Mouse (Mus musculus): ENCODE results near the gene Rin3. TPM values are rescaled to one million over a fixed set of nuclear protein-coding genes. Genes with fewer than 3 reads are reported as not detected.
A peak's percentile ranks its signal among the peaks of the same experiment; 100 is the strongest.

Gene Rin3
- polyA plus RNA-seq, 1 experiment from 2014 or later = 9.3 TPM

DNA sequence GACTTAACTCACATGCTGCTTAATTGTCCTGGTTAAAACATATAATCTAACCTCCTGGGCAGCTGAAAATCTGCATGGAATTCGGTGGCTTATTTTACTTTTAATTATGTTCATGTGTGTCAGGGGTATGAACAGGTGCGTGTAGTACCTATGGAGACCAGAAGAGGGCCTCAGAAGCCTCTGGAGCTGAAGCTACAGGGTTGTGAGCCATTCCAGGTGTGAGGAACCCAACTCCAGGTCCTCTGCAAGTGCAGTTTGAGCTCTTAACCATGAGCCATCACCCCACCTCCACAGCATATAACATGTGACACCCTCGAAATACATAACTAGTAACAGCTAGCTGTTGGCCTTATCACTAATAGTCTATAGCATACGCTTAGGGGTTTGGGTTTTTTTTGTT lies 109.1 kb downstream of the Rin3 start:
- 62% methylated on average over 4 of the region's 4 CpGs for WGBS
- no peak overlapping the region for H3K27ac ChIP-seq
- ATAC-seq (ENCODE audit: insufficient number of reproducible peaks, low FRiP score, low TSS enrichment, low read depth) = no peak
- H3K36me3 ChIP-seq = peaks cover 38% of the 10 kb centered on the region
- no peak overlapping the region for H3K9ac ChIP-seq
- H3K27me3 ChIP-seq = no peaks in the 10 kb centered on the region
- H3K4me3 ChIP-seq = no peak overlapping the region
- H3K9me3 ChIP-seq = no peaks in the 10 kb centered on the region
- H3K4me2 ChIP-seq = no peak overlapping the region
- no peaks in the 10 kb centered on the region for H3K4me1 ChIP-seq

DNA sequence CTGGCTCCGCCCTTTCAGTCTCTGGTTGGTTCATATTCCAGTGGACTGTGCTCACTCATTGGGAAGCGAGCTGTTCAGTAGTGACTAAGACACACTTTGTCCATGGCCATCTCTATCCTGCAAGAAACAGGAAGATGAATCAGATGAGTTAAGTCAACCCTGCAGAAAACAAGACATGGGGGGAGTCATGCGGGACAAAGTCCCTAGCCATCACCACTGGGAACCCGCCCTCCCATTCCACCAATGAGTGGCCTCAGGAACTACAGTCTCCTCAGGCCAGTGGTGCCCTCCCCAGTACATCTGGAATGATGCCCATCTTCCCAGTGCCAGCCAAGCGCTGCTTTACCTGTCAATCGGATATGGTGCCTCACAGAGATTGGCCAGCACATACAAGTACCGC lies 111.6 kb downstream of the Rin3 start:
- no peak for ATAC-seq (ENCODE audit: insufficient number of reproducible peaks, low FRiP score, low TSS enrichment, low read depth)
- H3K4me3 ChIP-seq = no peak overlapping the region
- H3K4me2 ChIP-seq = no peak overlapping the region
- peaks cover 48% of the 10 kb centered on the region for H3K36me3 ChIP-seq
- no peak overlapping the region for H3K9ac ChIP-seq
- H3K27me3 ChIP-seq = no peaks in the 10 kb centered on the region
- no peaks in the 10 kb centered on the region for H3K9me3 ChIP-seq
- WGBS = 93% methylated on average over 7 of the region's 7 CpGs
- no peak overlapping the region for H3K27ac ChIP-seq
- no peaks in the 10 kb centered on the region for H3K4me1 ChIP-seq

DNA sequence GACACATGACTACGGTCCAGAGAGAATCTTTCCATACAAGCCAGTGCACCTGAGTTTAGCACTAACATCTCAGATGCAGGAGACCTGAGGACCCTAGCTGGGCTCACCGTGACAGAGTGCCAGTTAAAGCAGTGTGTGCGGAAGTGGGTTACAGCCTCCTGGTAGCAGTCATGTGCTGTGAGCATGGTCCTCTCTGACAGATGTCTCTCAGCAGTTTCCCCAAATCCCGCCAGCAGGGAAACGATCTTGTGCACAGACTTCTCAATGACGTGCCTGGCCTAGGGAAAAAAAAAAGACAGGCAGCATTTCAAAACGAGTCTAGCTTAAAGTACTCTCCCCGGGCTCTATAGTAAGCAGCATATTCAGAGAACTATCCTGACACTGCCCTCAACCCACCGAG lies 112.7 kb downstream of the Rin3 start:
- Histone ChIP-seq H3K36me3 (peaks cover 47% of the 10 kb centered on the region), H3K27ac (no peak overlapping the region), H3K27me3 (no peaks in the 10 kb centered on the region), H3K4me1 (no peaks in the 10 kb centered on the region), H3K4me3 (no peak overlapping the region), H3K9me3 (no peaks in the 10 kb centered on the region), H3K9ac (no peak overlapping the region), H3K4me2 (no peak overlapping the region)
- WGBS = 68% methylated on average over 9 of the region's 9 CpGs
- no peak for ATAC-seq (ENCODE audit: insufficient number of reproducible peaks, low FRiP score, low TSS enrichment, low read depth)

DNA sequence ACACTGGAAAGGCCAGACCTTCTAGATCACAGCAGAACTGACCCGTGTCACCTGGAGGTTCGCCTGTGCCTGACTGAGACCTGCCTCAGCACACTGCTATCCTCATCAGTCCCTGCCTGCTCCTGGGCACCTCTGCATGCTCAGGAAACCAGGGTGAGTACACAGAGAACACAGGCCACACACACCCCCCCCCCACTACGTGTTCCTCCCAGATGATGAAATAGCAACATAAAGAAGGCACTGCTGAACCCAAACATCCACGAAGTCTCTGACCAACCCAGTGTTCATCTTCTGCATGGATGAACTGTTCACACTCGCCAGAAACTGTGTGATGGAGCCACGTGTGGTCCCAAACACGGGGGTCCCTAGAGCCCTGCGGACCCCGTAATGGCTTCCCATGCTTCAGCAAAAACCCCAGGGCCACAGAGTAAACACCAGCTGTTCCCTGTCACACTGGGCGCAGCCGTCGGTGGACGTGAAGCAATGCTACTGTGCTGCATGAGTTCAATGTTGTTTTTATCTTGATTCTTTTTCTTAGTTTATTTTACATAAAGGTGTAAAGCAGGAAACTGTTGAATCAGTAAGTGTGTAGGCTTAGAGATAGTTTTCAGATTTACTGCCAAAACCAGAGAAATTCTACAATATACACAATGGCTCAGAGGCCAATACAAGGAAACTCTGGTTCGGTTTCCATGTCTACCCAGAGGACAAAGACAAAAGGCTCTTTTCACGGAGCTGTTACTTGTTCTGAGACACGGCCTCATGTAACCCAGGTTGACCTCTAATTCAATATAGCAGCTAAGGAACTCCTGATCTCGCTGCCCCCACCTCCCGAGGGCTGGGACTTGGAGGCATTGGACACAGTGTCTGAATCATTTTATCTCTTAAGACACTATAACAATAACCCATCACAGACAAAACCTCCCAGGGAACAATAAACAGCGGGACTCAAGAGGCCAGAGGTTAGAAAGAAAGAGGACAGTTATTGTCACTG lies 113.4 kb downstream of the Rin3 start:
- no peaks in the 10 kb centered on the region for H3K9me3 ChIP-seq
- no peak overlapping the region for H3K4me2 ChIP-seq
- H3K27ac ChIP-seq = no peak overlapping the region
- no peak overlapping the region for H3K4me3 ChIP-seq
- no peak overlapping the region for H3K9ac ChIP-seq
- ATAC-seq (ENCODE audit: insufficient number of reproducible peaks, low FRiP score, low TSS enrichment, low read depth) = no peak
- peaks cover 51% of the 10 kb centered on the region for H3K36me3 ChIP-seq
- WGBS = 80% methylated on average over 19 of the region's 19 CpGs
- H3K4me1 ChIP-seq = no peaks in the 10 kb centered on the region
- H3K27me3 ChIP-seq = no peaks in the 10 kb centered on the region

DNA sequence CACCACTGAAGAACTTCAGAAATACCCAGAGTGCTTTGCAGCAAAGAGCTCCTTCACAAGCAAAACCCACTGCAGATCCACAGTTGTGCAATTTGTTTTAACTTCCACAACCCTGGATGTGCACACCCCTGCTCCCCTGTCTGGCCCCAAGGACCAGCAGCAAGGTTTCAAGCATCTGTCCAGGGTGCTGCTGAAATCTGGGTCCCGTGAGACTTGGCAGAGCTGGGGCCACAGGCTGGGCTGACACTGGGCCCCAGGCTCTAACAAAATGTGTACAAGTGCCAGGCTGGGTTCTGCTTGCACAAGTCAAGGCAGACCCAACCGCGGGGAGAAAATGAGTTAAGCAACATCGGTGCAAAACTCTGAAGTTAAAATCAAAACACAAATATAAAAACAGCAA lies 115.7 kb downstream of the Rin3 start:
- Histone ChIP-seq H3K4me2 (no peak overlapping the region), H3K4me3 (no peak overlapping the region), H3K9ac (no peak overlapping the region), H3K36me3 (peaks cover 56% of the 10 kb centered on the region), H3K27me3 (no peaks in the 10 kb centered on the region), H3K27ac (no peak overlapping the region), H3K4me1 (no peaks in the 10 kb centered on the region), H3K9me3 (no peaks in the 10 kb centered on the region)
- 81% methylated on average over 4 of the region's 4 CpGs for WGBS
- ATAC-seq (ENCODE audit: insufficient number of reproducible peaks, low FRiP score, low TSS enrichment, low read depth) = no peak

DNA sequence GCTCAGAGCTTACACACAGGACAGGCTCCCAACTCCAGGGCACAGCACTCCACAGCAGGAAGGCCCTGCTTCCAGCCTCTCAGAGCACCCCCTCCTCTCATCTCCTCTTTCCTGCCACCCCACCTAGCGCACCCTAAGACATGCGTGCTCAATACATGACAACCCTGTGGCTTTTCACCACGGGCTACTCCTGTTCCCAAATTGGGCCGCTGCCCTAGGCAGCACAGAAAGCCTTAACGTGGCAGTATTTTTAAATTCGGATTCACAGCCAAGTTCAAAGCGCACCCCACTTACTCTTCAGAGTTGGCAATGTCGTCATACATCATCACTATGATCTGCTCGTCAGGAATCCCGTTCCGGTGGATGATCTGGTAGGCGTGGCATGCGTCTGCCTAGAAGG lies 130.3 kb downstream of the Rin3 start:
- 80% methylated on average over 13 of the region's 13 CpGs for WGBS
- no peak overlapping the region for H3K9ac ChIP-seq
- H3K4me3 ChIP-seq = no peak overlapping the region

DNA sequence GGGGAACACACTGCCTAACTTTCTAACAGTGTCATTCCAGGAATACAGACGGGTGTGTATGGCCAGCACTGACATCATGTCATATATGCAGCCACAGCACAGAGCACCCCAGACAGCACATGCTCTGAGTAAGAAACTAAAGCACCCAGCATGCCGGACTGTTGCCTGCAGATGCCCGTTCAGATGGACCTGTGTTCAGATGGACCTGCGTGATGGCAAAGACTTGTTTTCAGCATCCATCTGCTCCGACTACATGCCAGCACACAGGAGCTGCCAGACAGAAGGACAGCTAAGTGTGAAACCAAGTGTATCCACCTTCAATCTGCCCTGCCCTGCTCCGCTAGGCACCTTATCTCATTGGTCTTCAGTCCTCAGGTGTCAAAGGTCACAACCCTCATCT lies 131.8 kb downstream of the Rin3 start:
- 0 out of 2 replicates have a peak, but pooled peaks cover 7% of the 10 kb centered on the region for H3K36me3 ChIP-seq
- WGBS = 88% methylated on average over 6 of the region's 6 CpGs
- ATAC-seq (ENCODE audit: insufficient number of reproducible peaks, low FRiP score, low TSS enrichment, low read depth) = no peak

More for the DNA sequence above, 130.3 kb downstream of the Rin3 start:
- H3K36me3 ChIP-seq = 0 out of 2 replicates have a peak, but pooled peaks cover 7% of the 10 kb centered on the region
- no peak overlapping the region for H3K4me2 ChIP-seq
- H3K9me3 ChIP-seq = no peaks in the 10 kb centered on the region
- ATAC-seq (ENCODE audit: insufficient number of reproducible peaks, low FRiP score, low TSS enrichment, low read depth) = no peak
- H3K4me1 ChIP-seq = peaks cover 8% of the 10 kb centered on the region; the same call in 1 of the 2 replicates
- H3K27ac ChIP-seq = no peak overlapping the region
- H3K27me3 ChIP-seq = no peaks in the 10 kb centered on the region

DNA sequence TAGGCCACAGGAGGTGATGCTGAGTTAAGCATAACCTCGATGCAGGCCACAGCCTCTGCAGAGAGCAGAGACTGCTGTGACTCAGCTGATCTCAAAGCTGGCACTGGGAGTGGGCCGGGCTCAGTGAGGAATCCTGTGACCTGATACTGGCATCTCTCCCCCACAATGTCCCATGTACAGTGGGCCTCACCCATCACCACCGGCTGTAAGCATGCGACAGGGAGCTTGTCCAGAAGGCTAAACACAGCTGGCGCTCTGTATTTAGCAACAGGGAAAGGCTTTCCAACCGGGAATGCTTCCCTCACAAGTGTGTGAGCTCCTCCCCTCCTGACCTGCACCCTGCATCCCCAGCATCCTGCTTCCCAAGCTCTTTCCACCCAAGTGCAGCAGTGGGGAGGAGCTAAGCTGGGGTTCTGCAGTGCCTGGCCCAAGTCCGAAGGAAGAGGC lies 133.6 kb downstream of the Rin3 start:
- Histone ChIP-seq H3K27me3 (no peaks in the 10 kb centered on the region), H3K9me3 (no peaks in the 10 kb centered on the region), H3K9ac (no peak overlapping the region), H3K4me1 (peaks cover 8% of the 10 kb centered on the region; the same call in 1 of the 2 replicates), H3K36me3 (0 out of 2 replicates have a peak, but pooled peaks cover 7% of the 10 kb centered on the region), H3K4me2 (no peak overlapping the region), H3K4me3 (no peak overlapping the region), H3K27ac (no peak overlapping the region)
- 36% methylated on average over 7 of the region's 7 CpGs for WGBS
- ATAC-seq (ENCODE audit: insufficient number of reproducible peaks, low FRiP score, low TSS enrichment, low read depth) = peak; percentile 57; the same call in 1 of the 2 replicates

More for the DNA sequence above, 131.8 kb downstream of the Rin3 start:
- no peak overlapping the region for H3K9ac ChIP-seq
- no peak overlapping the region for H3K4me3 ChIP-seq
- H3K27me3 ChIP-seq = no peaks in the 10 kb centered on the region
- H3K9me3 ChIP-seq = no peaks in the 10 kb centered on the region
- H3K27ac ChIP-seq = no peak overlapping the region
- no peak overlapping the region for H3K4me2 ChIP-seq
- H3K4me1 ChIP-seq = peaks cover 8% of the 10 kb centered on the region; the same call in 1 of the 2 replicates

DNA sequence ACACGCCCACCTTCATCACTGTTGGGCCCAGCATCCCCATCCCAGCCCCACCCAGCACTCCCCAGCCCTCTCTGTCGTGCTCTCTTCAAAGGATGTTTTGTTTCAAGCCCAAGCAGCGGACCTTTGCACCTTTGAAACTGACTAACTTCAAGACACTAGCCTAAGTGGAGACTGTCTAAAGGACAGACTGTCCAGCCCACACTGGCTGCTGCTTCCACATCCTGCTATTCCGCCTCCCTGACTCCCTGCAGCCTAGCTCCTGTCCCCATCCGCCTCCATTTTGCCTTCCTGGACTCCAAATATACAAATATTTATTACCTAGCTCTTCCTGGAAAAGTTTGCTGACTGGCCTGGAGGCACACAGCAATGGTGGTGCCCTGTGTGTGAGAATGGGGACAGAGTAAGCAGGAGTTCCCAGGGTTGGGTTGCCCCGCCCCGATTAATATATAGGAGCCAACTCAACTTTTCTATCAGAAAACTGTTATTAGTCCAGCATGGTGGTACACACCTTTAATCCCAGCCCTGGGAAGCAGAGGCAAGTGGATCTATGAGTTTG lies 134.2 kb downstream of the Rin3 start:
- H3K4me2 ChIP-seq = no peak overlapping the region
- no peaks in the 10 kb centered on the region for H3K27me3 ChIP-seq
- ATAC-seq (ENCODE audit: insufficient number of reproducible peaks, low FRiP score, low TSS enrichment, low read depth) = no peak
- 79% methylated on average over 7 of the region's 7 CpGs for WGBS
- H3K4me3 ChIP-seq = no peak overlapping the region
- H3K4me1 ChIP-seq = peaks cover 11% of the 10 kb centered on the region
- H3K36me3 ChIP-seq = peaks cover 10% of the 10 kb centered on the region; the same call in 1 of the 2 replicates
- no peak overlapping the region for H3K27ac ChIP-seq
- no peak overlapping the region for H3K9ac ChIP-seq
- H3K9me3 ChIP-seq = no peaks in the 10 kb centered on the region

DNA sequence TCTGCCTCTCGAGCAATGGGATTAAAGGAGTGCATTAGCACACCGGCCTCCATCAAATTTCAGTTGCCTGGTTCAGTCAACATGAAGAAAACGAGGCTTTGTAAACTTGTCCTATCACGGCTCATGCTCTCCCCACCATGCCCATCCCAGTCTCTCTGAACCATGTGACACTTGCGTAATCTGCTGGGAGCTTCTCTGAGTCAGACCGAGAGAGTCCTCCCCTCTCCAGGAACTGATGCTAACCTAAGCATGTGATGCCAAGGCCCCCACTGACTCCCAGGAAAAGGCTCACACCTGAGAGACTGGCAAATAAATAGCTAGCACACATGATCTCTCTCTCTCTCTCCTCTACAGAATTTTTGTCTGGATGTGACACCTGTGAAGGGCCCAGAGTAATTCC lies 134.9 kb downstream of the Rin3 start:
- Histone ChIP-seq H3K27me3 (no peaks in the 10 kb centered on the region), H3K4me1 (peaks cover 13% of the 10 kb centered on the region), H3K9me3 (no peaks in the 10 kb centered on the region), H3K9ac (no peak overlapping the region), H3K36me3 (peaks cover 15% of the 10 kb centered on the region), H3K27ac (no peak overlapping the region), H3K4me2 (no peak overlapping the region), H3K4me3 (no peak overlapping the region)
- ATAC-seq (ENCODE audit: insufficient number of reproducible peaks, low FRiP score, low TSS enrichment, low read depth) = no peak
- WGBS = 80% methylated on average over 6 of the region's 6 CpGs

DNA sequence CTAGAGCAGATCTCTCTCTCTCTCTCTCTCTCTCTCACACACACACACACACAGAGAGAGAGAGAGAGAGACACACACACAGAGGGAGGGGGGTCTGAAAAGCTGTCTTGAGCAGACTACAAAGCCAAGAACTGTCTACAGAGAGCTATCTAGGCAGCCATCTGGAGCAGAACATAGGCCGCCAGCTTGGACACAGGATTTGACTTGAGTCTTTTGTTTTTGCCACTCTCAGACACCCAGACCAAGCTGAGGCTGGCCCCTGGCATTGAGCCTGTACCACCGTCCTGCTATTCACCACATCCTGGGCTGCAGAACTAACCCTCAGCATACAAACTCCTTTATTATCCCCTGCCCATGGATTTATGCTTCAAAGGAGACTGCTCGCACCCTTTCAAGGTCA lies 136.7 kb downstream of the Rin3 start:
- Histone ChIP-seq H3K27ac (no peak overlapping the region), H3K27me3 (no peaks in the 10 kb centered on the region), H3K9ac (no peak overlapping the region)

More for the DNA sequence above, 136.7 kb downstream of the Rin3 start:
- Histone ChIP-seq H3K4me3 (no peak overlapping the region), H3K4me2 (no peak overlapping the region), H3K36me3 (peaks cover 16% of the 10 kb centered on the region), H3K9me3 (no peaks in the 10 kb centered on the region), H3K4me1 (peaks cover 13% of the 10 kb centered on the region)
- no peak for ATAC-seq (ENCODE audit: insufficient number of reproducible peaks, low FRiP score, low TSS enrichment, low read depth)
- WGBS = 67% methylated on average over 3 of the region's 3 CpGs

All from limb, embryonic 15.5 days (tissue).